Mouse (Mus musculus): ENCODE measurements at regions not wholly inside any gene's neighbourhood (a gene's known extent, or its start where the extent isn't known, plus 50 kb on each side); places are given as distances from the start of the nearest gene placed in this dataset.

GRCm38 (mm10) chr6:143442361-143442760 is 275.3 kb downstream of the Etnk1 start:
- TF ChIP-seq POLR2A (IDR thresholded peaks at IDR 0.05; ENCODE audit: borderline replicate concordance, extremely low read depth, insufficient read depth, insufficient read length, poor library complexity, severe bottlenecking) (no peak), CTCF (IDR thresholded peaks at IDR 0.05; ENCODE audit: borderline replicate concordance, extremely low read depth, insufficient read depth, insufficient read length) (no peak)

Measured in brain, embryonic 14.5 days (tissue).